Mouse (Mus musculus) hindbrain, embryonic 11.5 days (tissue): Measurements from ENCODE around the gene Ciao2b. TPM values are rescaled to one million over a fixed set of nuclear protein-coding genes. Genes with fewer than 3 reads are reported as not detected.

ENCODE experiments used
- ATAC-seq: fragments of 200-750 bp; cut with Nextera tagmentation; 2 replicates; pipeline ENCODE4 v1.8.0; 2017; ENCODE audit warnings: mild to moderate bottlenecking, moderate TSS enrichment, moderate library complexity; ENCODE audit not compliant: low FRiP score
- DNase-seq: peaks from one replicate; pipeline ENCODE4 v3.0.0-alpha.2; 2015; ENCODE audit warnings: low spot score
- H3K27ac ChIP-seq: fragments of 300-500 bp; sonication (generic); 2 replicates; pipeline ENCODE4 v1.5.1; 2014; ENCODE audit warnings: mild to moderate bottlenecking, low read depth, low read length
- H3K27me3 ChIP-seq: fragments of 300-500 bp; sonication (generic); 2 replicates; pipeline ENCODE4 v1.6.1; 2014; ENCODE audit warnings: mild to moderate bottlenecking, low read length, moderate library complexity, mixed read lengths; ENCODE audit not compliant: control insufficient read depth, insufficient read depth
- H3K36me3 ChIP-seq: fragments of 300-500 bp; sonication (generic); 2 replicates; pipeline ENCODE4 v1.6.1; 2014; ENCODE audit warnings: mild to moderate bottlenecking, low read length, moderate library complexity, mixed read lengths; ENCODE audit not compliant: control insufficient read depth, insufficient read depth
- H3K4me1 ChIP-seq: fragments of 300-500 bp; sonication (generic); replicated peaks from 2 replicates; pipeline ENCODE4 v1.6.1; 2014; ENCODE audit warnings: low read length, mixed read lengths; ENCODE audit not compliant: control insufficient read depth, insufficient read depth
- H3K4me2 ChIP-seq: fragments of 300-500 bp; sonication (generic); replicated peaks from 2 replicates; pipeline ENCODE4 v1.6.1; 2014; ENCODE audit warnings: mild to moderate bottlenecking, low read depth, low read length
- H3K4me3 ChIP-seq: fragments of 300-500 bp; sonication (generic); 2 replicates; pipeline ENCODE4 v1.5.1; 2014; ENCODE audit warnings: low read depth, low read length
- H3K9ac ChIP-seq: fragments of 300-500 bp; sonication (generic); 2 replicates; pipeline ENCODE4 v1.6.1; 2014; ENCODE audit warnings: low read depth, low read length
- H3K9me3 ChIP-seq: fragments of 300-500 bp; sonication (generic); 2 replicates; pipeline ENCODE4 v1.6.1; 2016; ENCODE audit warnings: low read length; ENCODE audit not compliant: control insufficient read depth
- WGBS: fragments of 180-500 bp; shearing (Covaris S2); extraction: QIAGEN DNeasy Blood & Tissue Kit; methylation state at CpG from one replicate; pipeline ENCODE4 v1.1.7; 2014; 5-methylcytosine and 5-hydroxymethylcytosine counted together
- polyA plus RNA-seq: library from polyadenylated mRNA; unstranded; fragments of >200 nt; fragmentation: Nextera tagmentation; extraction: Ambion mirVana; gene quantifications from 2 replicates; pipeline ENCODE4 v1.2.1, GENCODE M21; 2014

Gene Ciao2b
- polyA plus RNA-seq, 1 experiment from 2014 or later: 99.6 TPM

DNA sequence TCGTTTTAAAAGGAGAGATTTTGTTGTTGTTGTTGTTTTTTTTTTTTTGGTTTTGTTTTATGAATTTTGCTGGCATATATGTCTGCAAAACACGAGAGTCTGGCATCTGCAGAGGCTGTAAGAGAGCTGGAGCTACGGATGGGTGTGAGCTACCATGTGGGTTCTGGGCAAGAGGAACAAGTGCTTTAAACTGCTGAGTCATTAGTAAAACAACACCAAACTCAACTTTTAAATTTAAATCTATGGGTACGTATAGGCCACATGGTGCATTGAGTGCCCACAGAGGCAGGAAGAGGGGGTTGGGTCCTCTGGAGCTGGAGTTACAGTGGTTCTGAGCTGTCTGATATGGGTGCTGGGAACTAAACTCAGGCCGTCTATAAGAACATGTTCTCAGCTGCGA is 3.8 kb downstream of the Ciao2b start:
- no peak for ATAC-seq
- WGBS: 91% methylated on average over 6 of the region's 6 CpGs
- Histone ChIP-seq H3K4me1 (no peaks in the 10 kb centered on the region; the same call in 1 of the 2 replicates), H3K36me3 (no peaks in the 10 kb centered on the region), H3K9ac (no peak overlapping the region), H3K27me3 (no peaks in the 10 kb centered on the region), H3K4me2 (no peak overlapping the region), H3K27ac (no peak overlapping the region), H3K9me3 (no peaks in the 10 kb centered on the region), H3K4me3 (no peak overlapping the region)
- no peak for DNase-seq

DNA sequence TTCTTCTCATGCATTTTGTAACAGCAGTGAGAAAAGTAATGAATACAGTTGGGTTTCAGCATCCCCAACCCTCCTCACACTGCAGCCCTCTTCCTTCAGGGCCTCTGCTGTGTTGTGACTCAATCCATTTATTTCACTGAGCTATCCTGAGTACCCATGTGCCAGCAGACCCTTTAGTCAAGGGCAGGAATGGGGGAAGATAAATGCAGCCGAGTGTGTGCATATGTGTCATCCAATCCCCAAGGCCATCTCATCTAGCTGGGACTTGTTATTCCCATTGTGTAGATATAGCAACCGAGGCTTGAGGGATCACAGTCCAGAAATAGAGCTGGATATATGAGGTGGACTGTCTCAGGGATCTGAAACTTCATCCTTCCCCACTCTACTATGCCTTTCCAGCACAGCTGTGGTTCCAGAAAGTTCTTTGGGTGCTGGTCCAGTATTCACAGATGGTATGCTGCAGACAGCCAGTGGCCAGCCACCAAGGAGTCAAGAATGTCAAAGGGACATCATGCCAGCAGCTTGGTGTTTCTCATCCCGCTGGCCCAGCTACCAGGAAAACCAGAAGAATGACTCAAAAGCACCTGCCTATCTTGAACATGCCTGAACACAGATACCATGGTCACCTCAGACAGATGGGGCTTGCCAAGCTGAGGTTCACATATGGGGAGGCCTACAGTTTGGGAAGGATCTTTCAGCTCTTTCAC is 6.6 kb downstream of the Ciao2b start:
- H3K4me3 ChIP-seq: no peak overlapping the region
- H3K9me3 ChIP-seq: no peaks in the 10 kb centered on the region
- peaks cover 8% of the 10 kb centered on the region for H3K27me3 ChIP-seq
- DNase-seq (no peak), ATAC-seq (no peak)
- 94% methylated on average over 3 of the region's 3 CpGs for WGBS
- H3K9ac ChIP-seq: no peak overlapping the region
- H3K36me3 ChIP-seq: no peaks in the 10 kb centered on the region
- no peak overlapping the region for H3K27ac ChIP-seq
- H3K4me1 ChIP-seq: no peaks in the 10 kb centered on the region; the same call in 1 of the 2 replicates
- no peak overlapping the region for H3K4me2 ChIP-seq

DNA sequence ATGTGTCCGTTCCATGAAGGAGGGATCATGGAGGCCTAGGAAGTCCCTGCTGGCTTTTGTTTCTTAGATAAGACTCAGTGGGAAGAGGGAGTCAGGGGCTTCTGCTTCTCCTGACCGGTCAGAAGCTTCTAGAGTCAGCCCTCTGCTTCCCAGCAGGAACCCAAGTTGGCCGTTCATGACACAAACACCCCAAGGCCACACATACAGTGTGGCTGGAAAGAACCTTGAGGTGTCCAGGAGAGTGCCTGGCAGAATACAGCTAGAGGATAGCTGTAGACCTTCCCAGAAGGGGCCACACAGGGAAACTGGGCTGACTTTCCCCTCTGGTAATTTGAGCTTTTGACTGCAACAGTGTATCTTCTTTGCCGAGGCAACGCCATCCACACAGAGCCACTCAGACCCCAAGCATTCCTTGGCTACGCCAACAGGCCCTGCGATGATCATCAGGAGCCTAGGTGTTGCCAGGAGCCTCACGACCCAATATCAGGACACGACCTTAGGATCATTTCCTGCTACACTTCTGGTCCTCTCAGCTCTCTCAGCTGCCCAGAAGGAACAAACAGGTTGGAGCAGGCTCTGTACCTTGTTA is 8.5 kb downstream of the Ciao2b start:
- 60% methylated on average over 9 of the region's 9 CpGs for WGBS
- Histone ChIP-seq H3K9me3 (no peaks in the 10 kb centered on the region), H3K4me1 (no peaks in the 10 kb centered on the region; the same call in 1 of the 2 replicates), H3K4me3 (no peak overlapping the region), H3K9ac (no peak overlapping the region), H3K27ac (no peak overlapping the region), H3K27me3 (peaks cover 17% of the 10 kb centered on the region), H3K4me2 (no peak overlapping the region), H3K36me3 (no peaks in the 10 kb centered on the region)
- ATAC-seq: no peak
- no peak for DNase-seq

DNA sequence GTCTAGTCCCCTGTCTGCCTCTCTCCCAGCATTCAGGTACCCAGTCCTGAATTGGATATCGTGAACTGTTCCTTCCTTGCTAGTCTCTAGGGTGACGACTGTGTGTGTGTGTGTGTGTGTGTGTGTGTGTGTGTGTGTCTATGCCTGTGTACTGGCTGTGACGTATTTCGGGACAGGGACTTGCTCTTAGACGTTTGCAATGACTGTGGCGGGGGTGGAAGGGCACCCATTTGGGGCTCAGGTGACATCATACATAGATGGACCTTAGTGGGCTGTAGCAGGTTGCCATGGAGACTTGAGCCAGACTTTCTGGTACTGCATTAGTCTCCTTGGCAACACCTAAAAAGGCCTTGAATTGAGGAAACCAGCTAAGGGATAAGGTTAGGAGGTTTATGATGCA is 9.3 kb downstream of the Ciao2b start:
- Histone ChIP-seq H3K4me2 (no peak overlapping the region), H3K9me3 (no peaks in the 10 kb centered on the region), H3K4me3 (no peak overlapping the region), H3K9ac (no peak overlapping the region), H3K36me3 (no peaks in the 10 kb centered on the region), H3K4me1 (no peaks in the 10 kb centered on the region; the same call in 1 of the 2 replicates), H3K27ac (no peak overlapping the region), H3K27me3 (peaks cover 17% of the 10 kb centered on the region)
- ATAC-seq (no peak), DNase-seq (no peak)
- 66% methylated on average over 6 of the region's 6 CpGs for WGBS

DNA sequence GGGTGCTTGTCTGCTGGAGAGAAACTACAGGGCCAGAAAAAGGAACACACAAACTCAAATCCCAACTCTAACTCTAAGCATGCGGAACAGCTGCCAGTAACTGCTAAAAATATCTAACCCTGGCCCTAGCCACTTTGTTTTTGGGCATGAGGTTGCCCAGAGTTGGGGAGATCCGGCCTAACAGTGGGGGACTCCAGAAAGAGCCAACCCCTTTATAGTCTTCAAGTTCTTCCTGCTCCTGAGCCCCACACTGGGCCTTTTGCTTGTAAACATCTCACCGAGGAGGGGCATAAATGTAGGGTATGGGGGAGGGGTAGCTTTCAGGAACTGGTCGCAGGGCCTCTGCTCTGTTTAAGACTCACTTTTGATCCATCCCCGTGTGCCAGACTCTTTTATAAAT is 9.8 kb downstream of the Ciao2b start:
- WGBS: 28% methylated on average over 5 of the region's 5 CpGs
- no peak for ATAC-seq
- Histone ChIP-seq H3K4me3 (no peak overlapping the region), H3K4me2 (no peak overlapping the region), H3K27ac (no peak overlapping the region), H3K9ac (no peak overlapping the region), H3K4me1 (no peaks in the 10 kb centered on the region; the same call in 1 of the 2 replicates), H3K36me3 (no peaks in the 10 kb centered on the region), H3K9me3 (no peaks in the 10 kb centered on the region), H3K27me3 (peaks cover 17% of the 10 kb centered on the region)
- DNase-seq: no peak

DNA sequence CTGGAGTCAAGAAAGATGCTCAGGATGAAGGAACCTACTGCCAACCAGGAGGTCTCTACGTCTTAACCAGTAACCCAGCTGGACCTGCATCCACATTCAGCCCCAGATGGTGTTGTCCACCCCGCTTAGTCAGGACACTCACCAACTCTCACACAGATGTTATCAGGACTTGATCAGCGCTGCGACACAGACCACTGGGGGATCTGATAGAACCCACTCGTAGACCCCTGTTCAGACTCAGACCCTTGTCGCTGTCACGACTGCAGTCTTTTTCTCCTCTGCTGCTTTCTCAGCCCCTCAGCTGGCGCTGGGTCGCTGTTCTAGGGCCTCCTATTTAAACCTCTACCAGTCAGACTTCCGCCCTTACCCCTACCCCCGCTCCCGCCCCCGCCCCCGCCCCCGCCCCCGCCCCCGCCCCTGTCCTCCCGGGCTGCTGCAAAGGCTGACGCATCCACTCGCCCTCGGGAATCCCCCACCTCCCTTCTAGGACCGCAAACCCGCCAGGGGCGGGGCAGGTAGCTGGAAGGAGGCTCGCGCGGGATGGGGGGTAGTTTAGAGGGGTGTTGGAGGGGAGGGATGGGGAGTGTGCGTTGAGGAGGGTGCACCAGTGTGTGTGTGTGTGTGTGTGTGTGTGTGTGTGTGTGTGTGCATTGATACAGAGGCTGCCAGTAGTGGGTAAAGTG is 10.6 kb downstream of the Ciao2b start, which contains the start of gene Rrad:
Gene Rrad (minus strand): TSS at position 347 of the 683 bp plus-strand sequence.
- no peaks in the 10 kb centered on the region for H3K9me3 ChIP-seq
- H3K4me3 ChIP-seq: peak within 1 kb of the TSS; percentile 26
- DNase-seq: peak; percentile 55
- peak; percentile 63 for ATAC-seq
- no peak within 1 kb of the TSS for H3K27ac ChIP-seq
- no peaks in the 10 kb centered on the region; the same call in 1 of the 2 replicates for H3K4me1 ChIP-seq
- H3K27me3 ChIP-seq: peaks cover 17% of the 10 kb centered on the region
- H3K4me2 ChIP-seq: peak within 1 kb of the TSS; percentile 50
- no peaks in the 10 kb centered on the region for H3K36me3 ChIP-seq
- under 1% methylated on average over 16 of the region's 28 CpGs for WGBS
- H3K9ac ChIP-seq: peak within 1 kb of the TSS; percentile 40; the same call in 1 of the 2 replicates

DNA sequence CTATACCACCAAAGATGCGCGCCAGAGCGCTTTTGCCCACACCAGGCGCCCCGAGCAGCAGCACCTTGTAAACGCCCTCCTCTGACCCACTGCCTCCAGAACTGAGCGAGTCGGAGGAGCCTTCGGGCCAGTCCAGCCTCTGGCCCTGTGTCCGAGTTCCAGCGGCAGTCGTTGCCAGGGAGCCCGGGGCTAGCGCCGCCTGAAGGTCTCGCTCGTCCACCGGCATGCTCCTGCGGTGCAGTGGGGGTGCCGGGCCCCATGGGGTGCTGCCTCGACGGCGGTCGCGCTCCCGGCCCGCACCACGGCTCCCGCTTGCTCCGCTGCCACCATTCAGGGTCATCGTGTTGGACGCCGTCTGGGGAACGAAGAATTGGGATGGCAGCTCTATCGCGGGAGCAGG is 11.2 kb downstream of the Ciao2b start:
- no peaks in the 10 kb centered on the region for H3K36me3 ChIP-seq
- DNase-seq (no peak), ATAC-seq (peak; percentile 20; the same call in 1 of the 2 replicates)
- H3K4me2 ChIP-seq: peak overlapping the region; percentile 50
- H3K9me3 ChIP-seq: no peaks in the 10 kb centered on the region
- no peak overlapping the region for H3K27ac ChIP-seq
- H3K9ac ChIP-seq: peak overlapping the region; percentile 31; the same call in 1 of the 2 replicates
- H3K27me3 ChIP-seq: peaks cover 17% of the 10 kb centered on the region
- peak overlapping the region; percentile 26 for H3K4me3 ChIP-seq
- WGBS: 1% methylated on average over 36 of the region's 36 CpGs
- H3K4me1 ChIP-seq: no peaks in the 10 kb centered on the region; the same call in 1 of the 2 replicates

DNA sequence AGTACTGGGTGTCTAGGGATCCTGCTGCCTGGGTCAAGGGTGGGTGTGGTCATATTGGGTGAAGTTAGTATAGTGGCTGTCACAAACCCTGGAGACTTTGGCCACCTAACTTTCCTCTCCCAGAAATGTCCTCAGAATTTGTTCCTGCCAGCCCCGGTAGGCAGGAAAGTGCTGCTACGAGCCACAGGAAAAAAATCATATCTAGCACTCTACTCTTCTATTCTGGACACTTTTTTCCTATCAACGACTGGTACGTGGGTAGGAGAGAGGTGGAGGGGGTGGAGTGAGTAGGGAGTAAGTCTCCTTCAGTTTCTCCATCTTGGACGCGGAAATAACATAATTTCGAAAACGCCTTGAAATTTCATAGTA is 11.7 kb downstream of the Ciao2b start:
- ATAC-seq: no peak
- no peaks in the 10 kb centered on the region for H3K36me3 ChIP-seq
- no peak overlapping the region for H3K9ac ChIP-seq
- no peak overlapping the region for H3K4me2 ChIP-seq
- 40% methylated on average over 8 of the region's 8 CpGs for WGBS
- no peak for DNase-seq
- H3K27me3 ChIP-seq: peaks cover 17% of the 10 kb centered on the region
- H3K4me1 ChIP-seq: no peaks in the 10 kb centered on the region; the same call in 1 of the 2 replicates
- no peak overlapping the region for H3K4me3 ChIP-seq
- no peak overlapping the region for H3K27ac ChIP-seq
- H3K9me3 ChIP-seq: no peaks in the 10 kb centered on the region
